8 mouse cellular contexts compared by ENCODE assay signal in the genomic region with DNA sequence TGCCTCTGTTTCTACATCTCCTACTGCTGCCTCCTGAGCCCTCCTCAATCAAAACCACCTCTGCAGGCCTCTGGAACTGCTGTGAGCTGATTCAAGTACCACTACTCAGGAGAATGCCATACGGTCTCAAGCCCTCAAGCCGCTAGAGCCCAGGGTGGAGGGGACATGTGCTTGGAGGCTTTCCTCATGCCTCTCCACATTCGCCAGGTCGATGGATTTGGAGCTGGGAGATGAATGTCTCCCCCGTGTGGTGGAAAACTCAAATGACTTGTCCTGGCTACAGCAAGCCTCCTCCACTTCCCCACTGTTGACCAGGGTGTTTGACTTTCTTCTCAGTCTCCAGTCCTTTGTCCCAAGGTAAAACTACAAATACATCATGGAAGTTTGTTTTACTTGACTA. TPM values are rescaled to one million over a fixed set of nuclear protein-coding genes. Genes with fewer than 3 reads are reported as not detected.
A peak's percentile ranks its signal among the peaks of the same experiment; 100 is the strongest.
DNase-seq lines count a peak whose midpoint lies in the region; ATAC-seq and TF ChIP-seq lines count a peak whose summit lies in the region.

No protein-coding gene starts in this region.

- H3K4me1 ChIP-seq in embryonic facial prominence, embryonic 11.5 days (ENCODE audit: control insufficient read depth, insufficient read depth, low read length), result no peaks in the 10 kb centered on the region

- H3K9ac ChIP-seq in embryonic facial prominence, embryonic 11.5 days (replicated peaks; ENCODE audit: low read length), result no peak overlapping the region

- no peak overlapping the region for H3K27ac ChIP-seq in gastrocnemius, adult 2 months
- H3K27ac ChIP-seq in embryonic facial prominence, embryonic 11.5 days (replicated peaks; ENCODE audit: low read depth, low read length), result no peak overlapping the region

- H3K9me3 ChIP-seq in embryonic facial prominence, embryonic 11.5 days (replicated peaks; ENCODE audit: control insufficient read depth, low read length), result no peaks in the 10 kb centered on the region

- H3K27me3 ChIP-seq in embryonic facial prominence, embryonic 11.5 days (ENCODE audit: control insufficient read depth, insufficient read depth, low read length), result no peaks in the 10 kb centered on the region

- no peak overlapping the region for H3K4me3 ChIP-seq in gastrocnemius, adult 2 months
- no peak overlapping the region for H3K4me3 ChIP-seq in embryonic facial prominence, embryonic 11.5 days (ENCODE audit: low read depth, low read length)

- no peak overlapping the region for H3K4me2 ChIP-seq in embryonic facial prominence, embryonic 11.5 days (ENCODE audit: low read depth, low read length)

- no peaks in the 10 kb centered on the region for H3K36me3 ChIP-seq in embryonic facial prominence, embryonic 11.5 days (replicated peaks; ENCODE audit: control insufficient read depth, insufficient read depth, low read depth, low read length)

- no peak for ATAC-seq in embryonic facial prominence, embryonic 11.5 days (replicated peaks; ENCODE audit: insufficient number of reproducible peaks, low FRiP score, low TSS enrichment, low read depth)
- ATAC-seq in megakaryocyte, adult 5-6 weeks (ENCODE audit: poor library complexity, severe bottlenecking), result peak; percentile 84

- WGBS in embryonic facial prominence, embryonic 11.5 days, result 15% methylated on average over 5 of the region's 5 CpGs

- TF ChIP-seq CTCF in gastrocnemius, adult 2 months (IDR thresholded peaks at IDR 0.05), result peak; percentile 63

- intact Hi-C loops in gastrocnemius, adult 2 months (cut with DNase I), result no loop called here

- DNase-seq in gastrocnemius, adult 2 months, result peak; percentile 33
- no peak for DNase-seq in gastrocnemius, postnatal 25 days
- DNase-seq in urinary bladder, postnatal 25 days (ENCODE audit: low spot score), result peak; percentile 21
- no peak for DNase-seq in urinary bladder, postnatal 4 days (ENCODE audit: low spot score in 2 of 2)
- DNase-seq in embryonic facial prominence, embryonic 11.5 days (ENCODE audit: low spot score), result peak; percentile 77
- DNase-seq in kidney, postnatal 14 days, result peak; percentile 53
- peak; percentile 47 for DNase-seq in thymus, postnatal 14 days

RNA-seq across cellular contexts. Expression of a gene that starts 47.0 kb away (rescaled TPM):
- total RNA-seq in gastrocnemius, adult 2 months (2021), result 10 to 100 TPM; 19.3 to 19.6 TPM
- total RNA-seq in gastrocnemius, postnatal 25 days (2021), result 10 to 100 TPM; 18.2 to 23.7 TPM
- 1.3 and 1.6 TPM in 2 replicates for polyA plus RNA-seq in embryonic facial prominence, embryonic 11.5 days (2014; fragmentation: Nextera tagmentation; extraction: Ambion mirVana)
- 0.47 and 1.2 TPM in 2 replicates for total RNA-seq in megakaryocyte, adult 5-6 weeks (2015)
- total RNA-seq in megakaryocyte, adult 5-6 weeks (2017), result 0.16 and 0.95 TPM in 2 replicates

Comparison
In these comparisons a context has a peak if more than half of its experiments do, and no peak if none do; other contexts are left out.
1. DNase-seq: peak in gastrocnemius, adult 2 months (single experiment), urinary bladder, postnatal 25 days (single experiment), embryonic facial prominence, embryonic 11.5 days (single experiment), kidney, postnatal 14 days (single experiment) and thymus, postnatal 14 days (single experiment); none in gastrocnemius, postnatal 25 days (single experiment) and urinary bladder, postnatal 4 days (0 of 2).
2. RNA of a gene that starts 47.0 kb away (total RNA-seq): 18.2 to 23.7 TPM in gastrocnemius, postnatal 25 days and 19.3 to 19.6 TPM in gastrocnemius, adult 2 months; 0.16 to 1.2 TPM in megakaryocyte, adult 5-6 weeks; every median in the first group is over 4 times any median in the second.